Mouse (Mus musculus): Measurements from ENCODE around the gene Csnk1g1.

GRCm38 (mm10) chr9:65995603-65996376, 87.1 kb downstream of the Csnk1g1 start:
- TF ChIP-seq CTCF (IDR thresholded peaks at IDR 0.05): no peak
- TF ChIP-seq EP300 (IDR thresholded peaks at IDR 0.05): no peak; the same call in 1 of the 2 replicates

Measured in lung, postnatal 0 days (tissue).